Mouse (Mus musculus) heart, adult 2 months (tissue): Measurements from ENCODE around the gene Tnnc1.

Experiments used
- EP300 ChIP-seq: fragments of 200-500 bp; IDR thresholded peaks from 2 replicates; pipeline ENCODE4 v1.6.1; 2011; ENCODE audit warnings: low read depth, low read length, control low read depth; ENCODE audit not compliant: insufficient read depth
- POLR2A ChIP-seq: fragments of 200-500 bp; IDR thresholded peaks from 2 replicates; pipeline ENCODE4 v1.6.1; 2011; ENCODE audit warnings: mild to moderate bottlenecking, low read depth, low read length, control low read depth; ENCODE audit not compliant: insufficient read depth

DNA sequence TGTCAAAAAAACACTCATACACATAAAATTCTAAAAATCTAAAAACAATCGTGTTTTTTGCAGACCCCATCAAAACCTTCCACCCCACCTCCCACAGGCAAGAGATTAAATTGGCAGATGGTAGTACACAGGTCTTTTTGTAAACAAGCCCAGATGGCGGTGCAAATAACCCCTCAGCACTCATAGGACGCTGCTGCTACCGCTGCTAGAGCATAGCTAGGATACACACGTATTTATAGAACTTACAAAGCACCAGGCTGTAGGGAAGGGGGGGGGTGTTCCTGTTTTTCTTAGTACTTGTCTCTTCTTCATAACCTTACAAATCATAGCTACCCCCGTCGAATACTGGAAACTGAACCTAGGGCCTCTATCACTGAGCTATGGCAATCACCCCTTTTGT lies 14.3 kb upstream of the Tnnc1 start:
- TF ChIP-seq EP300 (no peak), POLR2A (no peak)
